Mouse (Mus musculus): ENCODE data around the gene Mlh3. TPM values are rescaled to one million over a fixed set of nuclear protein-coding genes. Genes with fewer than 3 reads are reported as not detected.

The Mlh3 gene
- 10 to 100 TPM; 12.3 to 13.3 TPM for total RNA-seq (2021)
- long read RNA-seq, full-length matches to known transcripts: 2 of 6 reads
- long read RNA-seq, partial matches to known transcripts: 0 of 6 reads
- long read RNA-seq, other reads (novel, unspliced or antisense): 4 of 6 reads

GRCm38 (mm10) chr12:85270319-85270718, at the start of gene Mlh3:
Gene Mlh3 (minus strand): TSS chr12:85270599.
- DNase-seq (ENCODE audit: low spot score in 2 of 2): peak; percentile 78 to 84

DNA sequence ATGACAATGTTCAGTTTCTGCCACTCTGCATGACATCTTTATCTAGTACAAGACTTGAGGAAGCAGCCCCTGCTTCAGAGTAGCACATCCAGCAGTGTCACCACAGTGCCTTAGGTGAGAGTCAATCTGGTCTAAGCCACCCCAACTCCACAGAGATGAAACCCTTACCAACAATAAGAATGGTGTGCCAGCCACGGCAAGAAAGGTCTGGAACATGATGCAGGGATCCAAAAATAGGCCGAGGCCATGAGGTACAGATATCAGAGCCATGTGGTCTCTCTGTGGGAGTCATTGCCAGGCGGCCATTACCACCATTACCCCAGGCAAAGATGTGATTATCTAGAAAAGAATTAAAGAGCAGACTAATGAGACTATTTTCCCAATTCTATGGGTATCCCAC, 38.3 kb upstream of the Mlh3 start:
- no peak for DNase-seq (ENCODE audit: low spot score in 2 of 2)

GRCm38 (mm10) chr12:85305247-85305892, 35.0 kb upstream of the Mlh3 start:
- DNase-seq (ENCODE audit: low spot score in 2 of 2): peak; percentile 89

- no peak for DNase-seq (ENCODE audit: low spot score in 2 of 2)
Measured at GRCm38 (mm10) chr12:85304725-85305124, 34.3 kb upstream of the Mlh3 start.

DNA sequence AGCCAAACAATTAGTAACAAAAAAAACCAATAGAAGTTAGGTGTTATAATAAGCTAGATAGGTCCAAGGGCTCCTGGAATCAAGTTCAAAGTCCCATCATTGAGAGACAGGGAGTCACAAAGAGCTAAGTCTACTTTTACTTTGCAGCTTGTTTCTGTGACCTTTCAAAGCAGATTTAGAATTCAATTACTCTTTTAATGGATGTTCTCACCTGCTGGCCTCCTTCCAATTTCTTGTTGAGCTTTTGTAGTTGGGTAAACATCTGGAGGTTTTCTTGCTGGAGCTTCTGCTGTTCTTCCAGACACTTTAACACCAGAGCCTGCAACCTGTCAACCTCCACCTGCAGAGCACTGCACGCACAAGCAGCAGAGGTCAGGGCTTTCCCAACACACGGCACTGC, 32.9 kb upstream of the Mlh3 start:
- DNase-seq (ENCODE audit: low spot score in 2 of 2): no peak

DNA sequence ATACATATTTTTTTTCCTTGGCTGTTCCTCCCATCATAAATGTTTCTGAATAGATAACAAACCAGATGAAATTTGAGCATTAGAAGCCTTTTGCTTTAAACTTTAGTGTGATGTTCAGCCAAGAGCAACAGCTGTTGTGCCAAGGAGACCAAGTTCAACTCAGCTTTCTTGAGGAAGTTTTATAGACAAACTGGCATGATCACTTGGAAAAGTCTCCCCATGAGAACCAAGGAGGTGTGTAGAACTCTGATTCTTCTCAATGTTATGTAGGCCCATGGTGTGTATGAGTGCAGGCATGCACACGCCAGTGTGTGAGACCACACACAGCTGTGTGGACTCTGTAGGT, 28.4 kb upstream of the Mlh3 start:
- DNase-seq (ENCODE audit: low spot score in 2 of 2): no peak

- no peak for DNase-seq (ENCODE audit: low spot score in 2 of 2)
Measured at GRCm38 (mm10) chr12:85298127-85298834, 27.9 kb upstream of the Mlh3 start.

DNA sequence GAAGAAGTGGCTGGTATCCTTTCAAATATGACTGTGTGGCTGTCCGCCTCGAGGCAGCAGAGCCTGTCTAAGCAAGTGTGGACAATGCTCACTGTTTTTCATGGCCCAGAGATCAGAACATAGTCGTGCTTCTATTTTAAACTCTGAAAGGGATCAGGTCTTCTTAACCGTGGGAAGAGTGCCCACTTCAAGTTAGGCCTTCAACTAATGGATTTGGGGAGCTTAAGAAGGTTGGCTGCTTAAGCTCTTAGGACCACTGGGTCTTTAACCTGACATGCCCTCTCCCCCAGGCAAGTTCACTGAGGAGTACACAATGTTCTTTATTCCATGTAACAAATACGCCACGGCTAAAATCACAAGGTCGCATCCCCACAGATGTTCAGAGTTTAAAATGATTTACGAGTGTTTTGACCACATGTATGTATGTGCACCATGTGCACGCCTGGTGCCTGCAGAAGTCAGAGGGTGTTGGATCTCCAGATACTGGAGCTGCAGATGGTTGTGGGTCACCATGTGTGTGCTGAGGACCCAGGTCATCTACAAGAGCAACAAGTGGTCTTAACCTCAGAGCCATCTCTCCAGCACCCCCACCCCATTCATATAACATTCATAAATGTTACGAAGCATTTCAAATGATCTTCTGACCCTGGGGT, 27.1 kb upstream of the Mlh3 start:
- no peak for DNase-seq (ENCODE audit: low spot score in 2 of 2)

DNA sequence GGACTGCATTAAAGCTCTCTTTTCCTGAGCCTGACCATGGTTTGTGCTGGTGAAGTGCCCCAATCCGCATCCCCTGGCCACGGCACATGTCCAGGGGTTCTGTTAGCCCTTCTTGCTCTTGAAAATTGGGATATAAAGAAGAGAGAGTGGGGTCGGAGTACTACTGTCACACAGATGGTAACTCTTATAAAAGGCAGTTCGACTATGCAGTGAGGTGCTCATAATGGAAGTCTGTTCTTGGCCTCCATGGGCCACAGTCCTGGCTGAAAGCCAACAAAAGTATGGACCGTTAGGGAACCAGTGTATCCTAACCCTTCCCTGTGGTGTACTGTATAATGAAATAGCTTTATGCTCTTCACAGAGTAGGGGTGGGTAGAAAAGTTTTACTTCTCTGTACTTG, 26.5 kb upstream of the Mlh3 start:
- DNase-seq (ENCODE audit: low spot score in 2 of 2): no peak

- no peak for DNase-seq (ENCODE audit: low spot score in 2 of 2)
Measured at GRCm38 (mm10) chr12:85295506-85295905, 25.1 kb upstream of the Mlh3 start.

- DNase-seq (ENCODE audit: low spot score in 2 of 2): no peak
Measured at GRCm38 (mm10) chr12:85292906-85293305, 22.5 kb upstream of the Mlh3 start.

GRCm38 (mm10) chr12:85292288-85292687, 21.9 kb upstream of the Mlh3 start:
- no peak for DNase-seq (ENCODE audit: low spot score in 2 of 2)

DNA sequence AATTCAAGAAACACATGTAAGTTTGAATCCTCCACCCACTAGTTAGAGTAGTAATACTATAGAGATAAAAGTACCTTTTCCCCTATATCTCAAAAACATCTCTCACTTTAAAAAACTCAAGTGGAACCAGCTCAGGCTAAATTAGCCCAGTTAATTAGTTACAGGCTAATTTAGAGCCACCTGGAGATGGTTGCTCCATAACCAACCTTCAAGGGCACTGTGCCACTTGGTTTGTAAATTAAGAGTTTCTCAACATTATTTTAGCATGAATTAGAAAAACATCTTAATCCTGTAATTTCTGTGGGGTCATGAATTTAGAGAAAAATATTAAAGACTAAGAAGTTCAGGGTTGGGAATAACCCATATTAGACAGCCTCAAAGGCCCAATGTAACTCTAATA, 21.1 kb upstream of the Mlh3 start:
- DNase-seq (ENCODE audit: low spot score in 2 of 2): no peak

DNA sequence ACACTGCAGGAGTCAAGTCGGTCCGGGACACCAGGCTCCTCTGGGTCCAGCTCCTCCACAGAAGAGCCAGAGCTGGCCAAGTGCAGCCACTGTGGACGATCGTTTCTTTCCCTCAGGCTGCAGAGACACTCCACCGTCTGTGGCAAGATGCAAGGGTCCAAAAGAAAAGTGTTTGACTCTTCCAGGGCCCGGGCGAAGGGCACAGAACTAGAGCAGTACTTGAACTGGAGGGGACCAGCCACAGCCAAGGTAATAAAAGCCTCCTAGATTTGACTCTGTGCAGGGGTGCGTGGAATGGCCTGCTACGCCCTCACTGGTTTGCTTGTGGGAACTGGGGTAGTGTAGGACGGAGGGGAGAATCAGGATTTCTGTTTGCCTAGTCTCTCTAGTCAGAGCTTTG, 20.2 kb upstream of the Mlh3 start:
- no peak for DNase-seq (ENCODE audit: low spot score in 2 of 2)

- DNase-seq (ENCODE audit: low spot score in 2 of 2): no peak
Measured at GRCm38 (mm10) chr12:85289157-85290000, 19.0 kb upstream of the Mlh3 start.

DNA sequence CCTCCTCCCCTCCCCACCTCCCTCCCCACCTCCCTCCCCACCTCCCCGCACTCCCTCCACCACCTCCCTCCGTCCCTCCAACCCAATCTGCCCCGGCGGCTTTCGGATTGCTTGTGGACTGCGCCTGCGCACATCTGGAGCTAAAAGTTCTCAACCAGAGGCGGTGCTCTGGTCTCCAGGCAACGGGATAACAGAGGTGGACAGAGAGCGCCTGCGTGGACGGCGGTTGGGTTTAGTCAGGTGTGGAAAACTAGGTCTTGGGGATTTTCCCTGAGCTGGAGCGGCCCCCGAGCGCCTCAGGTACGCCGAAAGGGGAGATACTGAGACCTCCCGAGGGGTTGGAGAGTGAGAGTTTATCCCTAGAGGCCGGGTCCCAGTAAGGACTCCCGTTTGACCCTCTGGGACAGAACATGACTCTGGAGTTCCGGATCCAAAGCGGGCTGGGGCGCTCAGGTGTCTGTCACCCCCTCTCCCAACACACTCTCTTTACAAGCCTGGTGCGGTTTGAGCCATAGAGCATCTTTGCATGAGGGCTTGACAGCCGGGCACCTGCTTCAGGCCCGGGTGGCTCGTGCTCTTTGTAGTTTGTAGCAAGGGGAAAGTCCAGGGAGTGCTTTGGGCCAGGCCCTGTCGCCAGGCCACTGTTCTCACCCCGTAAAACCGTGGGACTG, 18.2 kb upstream of the Mlh3 start, which contains the start of gene Zc2hc1c:
TSS of gene Zc2hc1c (plus strand) at position 106 of the 671 bp plus-strand sequence.
- peak; percentile 67 to 68 for DNase-seq (ENCODE audit: low spot score in 2 of 2)

DNA sequence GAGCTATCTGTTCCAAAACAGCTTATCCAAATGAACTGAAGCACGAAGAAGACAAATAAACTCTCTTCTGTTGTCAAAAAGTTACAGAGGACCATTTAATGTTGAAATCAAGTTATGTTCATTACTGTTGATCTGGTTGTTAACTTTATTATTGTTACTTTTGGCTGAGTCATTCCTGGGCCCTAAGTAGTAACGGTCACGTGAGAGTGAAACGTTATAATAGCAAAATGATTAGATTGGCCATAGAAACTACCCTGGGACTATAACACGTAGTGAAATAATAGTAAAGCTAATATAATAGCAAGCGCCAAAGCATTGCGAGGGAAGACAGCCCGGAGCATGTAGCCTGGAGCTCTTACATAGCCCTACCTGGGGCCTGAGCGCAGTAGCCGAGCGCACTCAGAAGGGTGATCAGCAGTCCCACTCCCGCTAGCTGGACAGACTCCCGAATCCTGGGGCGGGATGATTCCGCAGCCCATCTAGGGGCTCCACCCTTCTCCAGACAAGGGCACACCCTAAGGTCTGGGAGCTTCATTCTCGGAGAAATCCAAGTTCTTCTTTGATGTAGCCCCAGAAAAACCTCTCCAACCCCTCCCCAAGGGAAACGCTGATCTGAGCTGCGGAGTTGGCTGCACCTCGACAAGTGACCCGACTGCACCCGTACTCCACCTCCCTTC, 17.5 kb upstream of the Mlh3 start, which contains the start of gene Acyp1:
TSS of gene Acyp1 (minus strand) at position 630 of the 677 bp plus-strand sequence.
- no peak for DNase-seq (ENCODE audit: low spot score in 2 of 2)

GRCm38 (mm10) chr12:85286941-85287340, 16.5 kb upstream of the Mlh3 start:
- DNase-seq (ENCODE audit: low spot score in 2 of 2): no peak

- DNase-seq (ENCODE audit: low spot score in 2 of 2): no peak
Measured at GRCm38 (mm10) chr12:85284996-85285395, 14.6 kb upstream of the Mlh3 start.

GRCm38 (mm10) chr12:85284331-85284730, 13.9 kb upstream of the Mlh3 start:
- no peak for DNase-seq (ENCODE audit: low spot score in 2 of 2)

Measured in layer of hippocampus, postnatal 10 days (tissue).